Mouse (Mus musculus): Measurements from ENCODE around the gene Ttbk1. TPM values are rescaled to one million over a fixed set of nuclear protein-coding genes. Genes with fewer than 3 reads are reported as not detected.

The Ttbk1 gene
- polyA plus RNA-seq, 1 experiment from 2014 or later: 0.04 TPM

DNA sequence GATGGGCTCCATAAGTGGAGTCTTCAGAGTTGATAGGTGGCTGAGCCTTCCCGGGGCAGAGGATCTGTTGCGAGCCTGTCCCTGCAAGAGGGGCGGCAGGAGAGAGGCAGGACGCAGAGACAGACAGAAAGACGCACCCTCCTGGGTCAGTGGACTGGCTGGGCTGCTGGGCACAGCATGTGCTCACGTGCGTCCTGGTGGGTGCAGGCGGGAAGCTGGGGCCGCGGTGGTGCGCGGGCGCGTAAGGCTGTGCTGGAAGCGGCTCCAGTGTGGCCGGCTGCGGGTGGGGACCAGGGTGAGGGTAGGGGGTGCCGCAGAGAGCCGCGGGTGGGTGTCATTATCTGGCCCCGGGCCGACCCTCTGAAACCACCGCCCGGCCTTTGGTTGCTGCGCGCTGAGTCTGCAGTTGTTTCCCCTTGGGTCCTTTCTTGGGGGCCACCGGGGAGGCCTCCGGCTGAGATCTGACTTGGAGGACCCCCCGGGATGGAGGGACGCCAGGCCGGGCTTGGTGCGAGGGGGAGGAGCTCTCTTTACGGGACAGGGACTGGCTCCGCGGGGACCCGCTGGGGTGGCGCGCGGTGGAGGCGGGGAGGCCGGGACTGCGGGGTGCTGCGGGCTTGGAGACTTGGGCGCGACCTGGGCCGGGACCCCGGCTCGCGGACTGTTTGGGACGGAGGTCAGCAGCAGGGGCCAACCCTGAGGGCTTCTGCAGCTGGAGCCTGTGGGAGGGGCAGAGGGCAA, 42.5 kb downstream of the Ttbk1 start:
- H3K27ac ChIP-seq: no peak overlapping the region
- 2% methylated on average over 49 of the region's 50 CpGs for WGBS
- ATAC-seq (ENCODE audit: borderline replicate concordance, extremely low read depth, low FRiP score, low TSS enrichment): peak; percentile 41; the same call in 1 of the 2 replicates
- H3K4me1 ChIP-seq: peaks cover 14% of the 10 kb centered on the region; the same call in 1 of the 2 replicates
- peak overlapping the region; percentile 39 for H3K4me3 ChIP-seq
- H3K27me3 ChIP-seq: peaks cover 60% of the 10 kb centered on the region
- peak overlapping the region; percentile 45 for H3K9ac ChIP-seq
- peak overlapping the region; percentile 86 for H3K4me2 ChIP-seq
- no peaks in the 10 kb centered on the region for H3K9me3 ChIP-seq
- no peaks in the 10 kb centered on the region for H3K36me3 ChIP-seq

GRCm38 (mm10) chr17:46439176-46439575, 48.3 kb downstream of the Ttbk1 start:
- Histone ChIP-seq H3K27ac (no peak overlapping the region), H3K36me3 (no peaks in the 10 kb centered on the region), H3K4me2 (no peak overlapping the region), H3K9ac (no peak overlapping the region), H3K27me3 (peaks cover 57% of the 10 kb centered on the region), H3K9me3 (no peaks in the 10 kb centered on the region), H3K4me1 (no peaks in the 10 kb centered on the region), H3K4me3 (no peak overlapping the region)
- no peak for ATAC-seq (ENCODE audit: borderline replicate concordance, extremely low read depth, low FRiP score, low TSS enrichment)
- 87% methylated on average over 10 of the region's 10 CpGs for whole genome bisulfite sequencing

DNA sequence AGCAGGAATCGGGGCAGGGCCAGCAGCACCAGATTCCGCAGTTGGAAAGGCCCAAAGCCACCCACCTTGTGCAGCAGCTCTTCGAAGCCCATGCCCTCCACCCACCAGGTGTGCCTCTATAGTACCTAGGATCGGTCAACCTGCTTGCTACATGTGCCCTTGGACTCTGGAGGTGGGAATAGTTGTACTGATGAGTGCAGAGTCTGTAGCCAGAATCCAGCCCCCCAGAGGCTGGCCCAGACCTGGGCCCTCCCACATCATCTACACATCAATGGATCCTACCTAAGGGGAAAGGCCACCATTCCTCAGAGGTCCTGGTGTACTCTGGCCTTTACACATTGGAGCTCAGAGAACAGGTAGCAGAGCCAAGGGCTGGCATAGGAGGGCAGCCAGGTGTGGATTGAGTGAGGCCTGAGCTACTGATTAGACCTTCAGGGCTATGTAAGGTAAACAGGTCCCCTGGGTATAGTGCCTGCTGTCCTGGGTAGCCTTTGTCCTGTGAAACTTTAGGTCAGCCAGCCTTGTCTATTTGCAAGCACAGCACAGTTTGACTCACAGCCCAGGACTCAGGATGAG, 49.1 kb downstream of the Ttbk1 start, which contains the start of gene Slc22a7:
Gene Slc22a7, minus strand, starts transcription at position 160 of the 576 bp plus-strand sequence.
- H3K4me2 ChIP-seq: no peak within 1 kb of the TSS
- H3K4me1 ChIP-seq: peaks cover 4% of the 10 kb centered on the region; the same call in 1 of the 2 replicates
- no peak for ATAC-seq (ENCODE audit: borderline replicate concordance, extremely low read depth, low FRiP score, low TSS enrichment)
- H3K9ac ChIP-seq: no peak within 1 kb of the TSS
- H3K4me3 ChIP-seq: no peak within 1 kb of the TSS
- peaks cover 50% of the 10 kb centered on the region for H3K27me3 ChIP-seq
- 88% methylated on average over 4 of the region's 4 CpGs for WGBS
- no peak within 1 kb of the TSS for H3K27ac ChIP-seq
- H3K36me3 ChIP-seq: no peaks in the 10 kb centered on the region
- no peaks in the 10 kb centered on the region for H3K9me3 ChIP-seq

GRCm38 (mm10) chr17:46436672-46437366, 50.7 kb downstream of the Ttbk1 start:
- Histone ChIP-seq H3K9ac (no peak overlapping the region), H3K4me2 (no peak overlapping the region), H3K27ac (no peak overlapping the region), H3K4me3 (no peak overlapping the region), H3K4me1 (peaks cover 4% of the 10 kb centered on the region; the same call in 1 of the 2 replicates), H3K36me3 (no peaks in the 10 kb centered on the region), H3K9me3 (no peaks in the 10 kb centered on the region), H3K27me3 (peaks cover 35% of the 10 kb centered on the region; the same call in 1 of the 2 replicates)
- 25% methylated on average over 23 of the region's 23 CpGs for WGBS
- no peak; the same call in 1 of the 2 replicates for ATAC-seq (ENCODE audit: borderline replicate concordance, extremely low read depth, low FRiP score, low TSS enrichment)

- Histone ChIP-seq H3K4me3 (peak overlapping the region; percentile 13; the same call in 1 of the 2 replicates), H3K9me3 (no peaks in the 10 kb centered on the region), H3K4me1 (peaks cover 8% of the 10 kb centered on the region; the same call in 1 of the 2 replicates), H3K9ac (no peak overlapping the region), H3K4me2 (peak overlapping the region; percentile 48), H3K27me3 (peaks cover 24% of the 10 kb centered on the region; the same call in 1 of the 2 replicates), H3K36me3 (no peaks in the 10 kb centered on the region), H3K27ac (no peak overlapping the region)
- ATAC-seq (ENCODE audit: borderline replicate concordance, extremely low read depth, low FRiP score, low TSS enrichment): peak; percentile 49; the same call in 1 of the 2 replicates
- WGBS: 2% methylated on average over 17 of the region's 17 CpGs
Observed at GRCm38 (mm10) chr17:46433627-46434026, 53.8 kb downstream of the Ttbk1 start.

GRCm38 (mm10) chr17:46428761-46429414, 58.6 kb downstream of the Ttbk1 start, which contains the start of gene Crip3:
Crip3 (plus strand) TSS chr17:46428926.
- Histone ChIP-seq H3K27me3 (no peaks in the 10 kb centered on the region), H3K9ac (no peak within 1 kb of the TSS), H3K9me3 (no peaks in the 10 kb centered on the region), H3K27ac (no peak within 1 kb of the TSS), H3K36me3 (no peaks in the 10 kb centered on the region), H3K4me2 (peak within 1 kb of the TSS; percentile 48), H3K4me1 (peaks cover 6% of the 10 kb centered on the region; the same call in 1 of the 2 replicates), H3K4me3 (no peak within 1 kb of the TSS)
- 10% methylated on average over 18 of the region's 18 CpGs for WGBS
- no peak for ATAC-seq (ENCODE audit: borderline replicate concordance, extremely low read depth, low FRiP score, low TSS enrichment)

DNA sequence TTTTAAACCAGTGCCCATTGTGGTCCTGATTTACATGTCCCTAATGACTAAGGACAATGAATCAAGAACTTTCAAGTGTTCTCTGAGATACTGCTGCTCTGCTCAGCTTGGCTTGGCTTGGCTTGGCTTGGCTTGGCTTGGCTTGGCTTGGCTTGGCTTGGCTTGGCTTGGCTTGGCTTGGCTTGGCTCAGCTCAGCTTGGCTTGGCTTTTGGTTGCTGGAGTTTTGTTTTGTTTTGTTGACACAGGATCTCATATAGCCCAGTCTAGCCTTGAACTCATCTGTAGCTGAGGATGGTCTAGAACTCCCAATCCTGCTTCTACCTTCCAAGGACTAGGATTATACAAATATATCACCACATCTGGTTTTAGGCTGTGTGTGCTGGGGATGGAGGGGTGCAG, 61.0 kb downstream of the Ttbk1 start:
- Histone ChIP-seq H3K27ac (no peak overlapping the region), H3K27me3 (no peaks in the 10 kb centered on the region), H3K4me1 (peaks cover 4% of the 10 kb centered on the region; the same call in 1 of the 2 replicates), H3K9me3 (no peaks in the 10 kb centered on the region), H3K4me2 (no peak overlapping the region), H3K9ac (no peak overlapping the region), H3K4me3 (no peak overlapping the region), H3K36me3 (no peaks in the 10 kb centered on the region)
- no peak for ATAC-seq (ENCODE audit: borderline replicate concordance, extremely low read depth, low FRiP score, low TSS enrichment)

DNA sequence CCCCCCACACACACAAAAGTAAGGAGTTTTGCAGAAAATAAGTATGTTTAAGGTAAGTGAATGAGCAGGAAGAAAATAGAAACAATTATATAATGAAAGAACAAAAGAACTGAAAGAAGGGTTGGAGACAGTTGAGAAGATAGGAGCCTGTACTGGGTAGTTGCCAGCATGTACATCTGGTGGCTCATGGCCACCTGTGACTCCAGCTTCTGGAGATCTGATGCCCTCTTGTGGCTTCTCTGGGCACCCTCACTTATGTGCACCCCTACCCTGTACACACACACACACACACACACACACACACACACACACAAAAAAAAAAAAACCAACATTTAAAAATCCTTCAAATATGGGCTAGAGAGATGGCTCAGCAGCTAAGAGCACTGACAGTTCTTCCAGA, 67.8 kb downstream of the Ttbk1 start:
- Histone ChIP-seq H3K4me2 (no peak overlapping the region), H3K9ac (no peak overlapping the region), H3K27ac (no peak overlapping the region), H3K27me3 (no peaks in the 10 kb centered on the region), H3K4me1 (no peaks in the 10 kb centered on the region), H3K9me3 (no peaks in the 10 kb centered on the region), H3K4me3 (no peak overlapping the region), H3K36me3 (no peaks in the 10 kb centered on the region; the same call in 1 of the 2 replicates)
- no peak for ATAC-seq (ENCODE audit: borderline replicate concordance, extremely low read depth, low FRiP score, low TSS enrichment)

GRCm38 (mm10) chr17:46418628-46419027, 68.8 kb downstream of the Ttbk1 start:
- Histone ChIP-seq H3K4me1 (no peaks in the 10 kb centered on the region), H3K36me3 (peaks cover 6% of the 10 kb centered on the region), H3K9me3 (no peaks in the 10 kb centered on the region), H3K4me2 (no peak overlapping the region), H3K27me3 (no peaks in the 10 kb centered on the region), H3K9ac (no peak overlapping the region), H3K4me3 (no peak overlapping the region), H3K27ac (no peak overlapping the region)
- ATAC-seq (ENCODE audit: borderline replicate concordance, extremely low read depth, low FRiP score, low TSS enrichment): no peak
- WGBS: 75% methylated on average over 5 of the region's 5 CpGs

DNA sequence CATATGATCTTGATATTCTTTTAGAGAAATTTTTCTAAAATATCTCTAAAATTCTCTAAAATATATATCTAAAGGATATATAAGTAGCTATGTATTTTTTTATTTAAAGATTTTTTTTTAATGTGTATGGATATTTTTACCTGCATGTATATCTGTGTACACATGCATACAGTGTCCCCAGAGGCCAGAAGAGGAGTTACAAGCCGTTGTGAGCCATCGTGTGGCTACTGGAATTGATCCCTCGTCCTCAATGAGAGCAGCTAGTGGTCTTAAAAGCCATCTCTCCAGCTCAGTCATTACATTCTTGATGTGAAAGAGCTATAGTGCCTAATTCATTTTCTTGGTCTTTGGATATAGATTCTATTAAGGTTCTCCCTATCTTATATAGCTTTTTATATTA, 79.0 kb downstream of the Ttbk1 start:
- no peak overlapping the region for H3K4me3 ChIP-seq
- no peak overlapping the region for H3K4me2 ChIP-seq
- H3K27me3 ChIP-seq: no peaks in the 10 kb centered on the region
- H3K9ac ChIP-seq: no peak overlapping the region
- no peaks in the 10 kb centered on the region for H3K9me3 ChIP-seq
- H3K27ac ChIP-seq: no peak overlapping the region
- WGBS: 27% methylated on average over 3 of the region's 3 CpGs
- H3K36me3 ChIP-seq: peaks cover 66% of the 10 kb centered on the region
- H3K4me1 ChIP-seq: no peaks in the 10 kb centered on the region
- no peak for ATAC-seq (ENCODE audit: borderline replicate concordance, extremely low read depth, low FRiP score, low TSS enrichment)

DNA sequence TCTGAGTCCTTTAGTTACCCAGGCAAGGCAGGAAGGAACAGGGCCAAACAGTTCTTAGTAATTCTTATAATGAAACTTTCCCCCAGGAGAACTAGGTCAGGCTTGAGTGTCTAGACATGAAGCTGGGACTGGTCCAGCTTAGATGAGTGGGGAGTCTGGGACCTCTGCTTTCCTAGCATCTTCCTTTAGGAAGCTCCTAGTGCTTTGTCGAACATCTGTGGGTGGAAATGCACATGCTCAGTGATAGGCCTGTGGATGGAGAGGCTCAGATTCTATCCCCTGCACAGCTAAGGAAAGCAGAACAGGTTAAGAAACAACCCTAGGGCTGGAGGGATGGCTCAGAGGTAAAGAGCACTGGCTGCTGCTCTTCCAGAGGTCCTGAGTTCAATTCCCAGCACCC, 92.8 kb downstream of the Ttbk1 start:
- Histone ChIP-seq H3K4me1 (no peaks in the 10 kb centered on the region), H3K27ac (no peak overlapping the region), H3K9ac (no peak overlapping the region), H3K36me3 (peaks cover 33% of the 10 kb centered on the region), H3K27me3 (no peaks in the 10 kb centered on the region), H3K4me2 (no peak overlapping the region), H3K9me3 (no peaks in the 10 kb centered on the region), H3K4me3 (no peak overlapping the region)
- 92% methylated on average over 1 of the region's 1 CpGs for WGBS
- no peak for ATAC-seq (ENCODE audit: borderline replicate concordance, extremely low read depth, low FRiP score, low TSS enrichment)
